Mouse (Mus musculus) cerebellum, adult 2 months (tissue): ENCODE measurements around the gene Slc1a1. TPM values are rescaled to one million over a fixed set of nuclear protein-coding genes. Genes with fewer than 3 reads are reported as not detected.

Experiments used
- DNase-seq, 2 experiments: peaks; one replicate each; pipeline ENCODE4 v3.0.0; 2021
- H3K27ac ChIP-seq: fragments of 200-500 bp; 2 replicates; pipeline ENCODE4 v1.5.1; 2012; ENCODE audit warnings: low read length, control low read depth, inconsistent platforms; ENCODE audit not compliant: insufficient read depth
- H3K27me3 ChIP-seq: fragments of 200-500 bp; 2 replicates; pipeline ENCODE4 v1.6.1; 2012; ENCODE audit warnings: inconsistent platforms, mild to moderate bottlenecking, low read length, moderate library complexity; ENCODE audit not compliant: control insufficient read depth, insufficient read depth
- H3K4me1 ChIP-seq: fragments of 200-500 bp; 2 replicates; pipeline ENCODE4 v1.6.1; 2011; ENCODE audit warnings: low read length; ENCODE audit not compliant: control insufficient read depth, insufficient read depth
- H3K4me3 ChIP-seq: fragments of 200-500 bp; replicated peaks from 2 replicates; pipeline ENCODE3; 2011; ENCODE audit warnings: mild to moderate bottlenecking, low read depth, low read length, control low read depth; ENCODE audit not compliant: insufficient read depth
- CTCF ChIP-seq: fragments of 200-500 bp; IDR thresholded peaks from 2 replicates; pipeline ENCODE4 v1.5.1; 2011; ENCODE audit warnings: low read depth, mild to moderate bottlenecking, control low read depth, low read length, moderate library complexity, borderline replicate concordance; ENCODE audit not compliant: insufficient read depth
- POLR2A ChIP-seq: fragments of 200-500 bp; IDR thresholded peaks from 2 replicates; pipeline ENCODE4 v1.6.1; 2011; ENCODE audit warnings: low read length, control low read depth, borderline replicate concordance; ENCODE audit not compliant: insufficient read depth
- WGBS: fragments of 180-500 bp; shearing (Covaris S2); methylation state at CpG from one replicate; pipeline ENCODE4 v1.1.7; 2018; 5-methylcytosine and 5-hydroxymethylcytosine counted together
- polyA plus RNA-seq: library from polyadenylated mRNA; depleted of rRNA; stranded (reverse); fragments of >200 nt; gene quantifications from 2 replicates; pipeline ENCODE4 v1.2.3, GENCODE M21; 2012

Gene Slc1a1
- polyA plus RNA-seq, 1 experiment, result 34.7 TPM

DNA sequence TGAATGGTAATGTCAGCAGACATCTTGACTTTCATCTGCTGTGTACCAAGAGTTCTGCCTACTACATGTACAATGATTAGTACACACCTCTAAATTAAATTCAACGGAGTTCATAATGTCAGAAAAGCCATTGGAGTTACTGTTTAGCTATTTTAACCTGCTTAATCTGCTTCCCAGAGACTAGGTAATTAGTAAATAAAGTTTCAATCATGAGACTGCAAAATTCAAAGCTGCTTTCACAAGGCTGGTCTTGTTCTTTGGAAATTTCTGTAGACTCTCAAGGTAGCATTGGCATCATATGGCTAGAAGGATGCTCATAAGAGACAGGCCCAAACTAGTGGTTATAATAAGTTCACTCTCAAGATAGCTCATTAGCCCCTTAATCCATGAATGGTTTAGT is 20.0 kb downstream of the Slc1a1 start:
- 92% methylated on average over 1 of the region's 1 CpGs for WGBS
- no peak overlapping the region for H3K4me3 ChIP-seq
- no peaks in the 10 kb centered on the region for H3K4me1 ChIP-seq
- DNase-seq, result no peak
- no peak for TF ChIP-seq CTCF
- no peak for TF ChIP-seq POLR2A
- H3K27ac ChIP-seq, result no peak overlapping the region
- H3K27me3 ChIP-seq, result no peaks in the 10 kb centered on the region

DNA sequence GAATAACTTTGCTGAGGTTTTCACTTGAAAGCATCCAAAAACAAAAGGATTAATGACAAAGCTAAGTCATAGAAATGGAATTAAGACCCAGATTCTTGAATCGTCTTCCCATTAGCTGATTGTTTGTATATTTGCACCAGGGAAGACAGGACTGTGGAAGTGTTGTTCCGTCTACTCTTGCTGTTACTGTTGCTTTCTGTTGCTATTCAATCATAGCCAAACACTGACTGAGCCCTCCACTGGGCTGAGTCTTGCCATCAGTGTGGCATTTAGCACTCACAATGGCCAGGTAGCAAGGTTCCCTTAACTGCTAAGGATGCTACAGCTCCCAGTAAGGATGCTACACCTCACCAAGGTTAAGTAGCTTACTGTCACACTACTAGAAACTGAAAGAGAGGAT is 25.4 kb downstream of the Slc1a1 start:
- Histone ChIP-seq H3K4me1 (no peaks in the 10 kb centered on the region), H3K27me3 (no peaks in the 10 kb centered on the region), H3K4me3 (no peak overlapping the region), H3K27ac (no peak overlapping the region)
- TF ChIP-seq CTCF, result no peak
- TF ChIP-seq POLR2A, result no peak
- no peak for DNase-seq
- 90% methylated on average over 2 of the region's 2 CpGs for WGBS

DNA sequence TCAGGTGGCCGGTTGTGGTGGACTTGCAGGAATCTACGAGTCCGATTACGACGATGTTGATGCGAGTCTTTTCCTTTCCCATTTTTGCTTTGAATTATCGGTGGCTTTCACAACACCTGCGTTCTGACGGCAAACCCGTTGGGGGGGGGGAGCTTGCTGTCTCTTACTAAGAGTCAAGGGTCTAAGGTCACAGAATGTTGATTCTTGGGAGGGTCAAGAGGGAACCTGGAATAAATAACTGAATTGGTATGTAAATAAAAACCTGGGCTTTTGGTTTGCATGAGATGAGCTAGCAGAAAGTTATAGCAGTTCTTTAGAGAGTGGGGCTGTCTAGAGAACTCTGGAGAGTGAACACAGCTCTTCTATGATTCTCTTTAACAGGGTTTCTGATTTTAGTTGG is 28.8 kb downstream of the Slc1a1 start:
- no peak for TF ChIP-seq POLR2A
- TF ChIP-seq CTCF, result no peak
- H3K27ac ChIP-seq, result no peak overlapping the region
- no peaks in the 10 kb centered on the region for H3K27me3 ChIP-seq
- no peaks in the 10 kb centered on the region for H3K4me1 ChIP-seq
- no peak for DNase-seq
- 95% methylated on average over 10 of the region's 10 CpGs for WGBS
- H3K4me3 ChIP-seq, result no peak overlapping the region

DNA sequence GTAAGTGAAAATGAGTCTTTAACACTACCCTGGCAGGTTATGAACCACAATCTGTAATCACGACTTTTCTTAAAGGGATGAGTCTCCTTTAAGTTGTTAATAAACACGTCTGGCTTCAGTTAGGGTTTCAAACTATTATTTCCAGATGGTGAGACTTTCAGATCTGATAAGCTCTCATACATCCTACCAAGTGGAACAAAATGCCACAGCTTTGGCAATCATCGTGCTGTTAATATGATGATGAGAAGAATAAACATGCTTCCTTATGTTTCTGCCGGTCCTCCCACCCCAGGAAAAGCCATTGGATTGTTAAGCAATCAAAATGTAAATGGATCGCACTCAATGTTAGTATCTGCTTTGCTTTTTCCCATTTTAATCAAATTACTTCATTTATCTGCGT is 30.1 kb downstream of the Slc1a1 start:
- 63% methylated on average over 6 of the region's 6 CpGs for WGBS
- Histone ChIP-seq H3K27me3 (no peaks in the 10 kb centered on the region), H3K4me3 (no peak overlapping the region), H3K4me1 (no peaks in the 10 kb centered on the region), H3K27ac (no peak overlapping the region)
- TF ChIP-seq POLR2A, result no peak
- no peak for TF ChIP-seq CTCF
- DNase-seq, result no peak

DNA sequence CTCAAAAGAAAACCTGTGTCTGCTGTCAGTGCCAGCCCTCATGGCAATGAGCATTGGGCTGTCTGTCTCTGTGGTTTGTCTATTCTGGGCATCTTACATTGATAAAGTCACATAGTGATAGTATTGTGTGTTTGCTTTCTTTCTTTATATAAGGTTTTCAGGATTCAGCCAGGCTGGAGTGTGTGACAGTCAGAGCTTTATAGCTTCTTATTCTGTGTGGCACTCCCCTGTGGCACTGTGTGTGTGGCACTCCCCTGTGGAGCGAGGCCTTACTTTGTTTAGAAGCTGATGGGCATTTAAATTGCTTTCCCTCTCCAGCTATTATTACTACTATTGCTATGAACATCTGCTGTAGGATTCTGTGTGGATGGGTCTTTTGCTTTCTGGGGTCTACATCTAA is 30.7 kb downstream of the Slc1a1 start:
- Histone ChIP-seq H3K4me1 (no peaks in the 10 kb centered on the region), H3K27me3 (no peaks in the 10 kb centered on the region), H3K4me3 (no peak overlapping the region), H3K27ac (no peak overlapping the region)
- no peak for DNase-seq
- WGBS, result 84% methylated on average over 1 of the region's 1 CpGs
- TF ChIP-seq CTCF (no peak), POLR2A (no peak)

DNA sequence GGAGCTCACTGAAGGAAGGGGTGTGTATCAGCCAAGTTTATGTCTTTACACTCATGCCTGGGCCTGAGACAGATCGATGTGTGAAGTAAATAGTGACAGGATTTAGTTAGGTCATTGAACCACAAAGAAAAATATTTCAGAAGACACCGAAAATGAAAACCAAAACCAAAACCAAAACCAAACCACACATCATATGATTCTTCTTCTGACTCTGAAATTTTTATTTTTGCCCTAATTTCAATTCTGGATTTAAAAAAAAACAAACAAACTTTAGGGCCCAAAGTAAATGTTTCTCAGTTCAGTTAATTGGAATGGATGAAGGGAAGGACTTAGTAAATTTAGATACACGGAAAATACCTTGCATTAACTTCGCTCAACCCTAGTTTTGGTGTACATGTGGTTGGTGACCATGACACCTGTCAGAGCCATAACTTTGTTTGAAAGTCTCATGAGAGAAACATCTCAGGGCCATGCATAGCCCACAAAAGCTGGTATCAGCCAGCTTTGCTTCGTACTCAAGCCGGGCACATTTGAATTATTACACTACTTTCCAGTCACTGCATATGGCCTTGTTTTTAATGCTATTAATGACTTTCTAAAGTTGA is 34.5 kb downstream of the Slc1a1 start:
- H3K27me3 ChIP-seq, result no peaks in the 10 kb centered on the region
- H3K4me3 ChIP-seq, result no peak overlapping the region
- DNase-seq, result no peak
- H3K27ac ChIP-seq, result no peak overlapping the region
- TF ChIP-seq POLR2A (no peak), CTCF (no peak)
- 88% methylated on average over 6 of the region's 6 CpGs for WGBS
- no peaks in the 10 kb centered on the region for H3K4me1 ChIP-seq

DNA sequence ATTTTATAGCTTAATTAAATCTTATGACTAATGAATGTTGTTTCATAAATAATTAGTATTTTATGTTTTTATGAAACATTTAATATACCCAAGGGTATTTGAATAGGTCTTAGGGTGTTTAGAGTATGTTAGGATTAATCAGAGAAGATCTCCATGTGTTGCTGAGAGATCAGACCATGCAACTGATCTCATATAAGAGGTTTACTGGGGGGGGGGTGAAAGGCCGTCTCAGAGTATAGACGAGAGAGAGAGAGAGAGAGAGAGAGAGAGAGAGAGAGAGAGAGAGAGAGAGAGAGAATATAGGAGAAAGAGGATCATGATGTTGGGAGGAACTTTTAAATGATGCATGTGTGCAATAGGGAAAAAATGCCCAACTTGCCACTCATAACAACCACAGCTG is 35.5 kb downstream of the Slc1a1 start:
- no peak for DNase-seq
- Histone ChIP-seq H3K4me3 (no peak overlapping the region), H3K27me3 (no peaks in the 10 kb centered on the region), H3K4me1 (no peaks in the 10 kb centered on the region), H3K27ac (no peak overlapping the region)
- TF ChIP-seq POLR2A, result no peak
- no peak for TF ChIP-seq CTCF
- WGBS, result 71% methylated on average over 2 of the region's 2 CpGs

DNA sequence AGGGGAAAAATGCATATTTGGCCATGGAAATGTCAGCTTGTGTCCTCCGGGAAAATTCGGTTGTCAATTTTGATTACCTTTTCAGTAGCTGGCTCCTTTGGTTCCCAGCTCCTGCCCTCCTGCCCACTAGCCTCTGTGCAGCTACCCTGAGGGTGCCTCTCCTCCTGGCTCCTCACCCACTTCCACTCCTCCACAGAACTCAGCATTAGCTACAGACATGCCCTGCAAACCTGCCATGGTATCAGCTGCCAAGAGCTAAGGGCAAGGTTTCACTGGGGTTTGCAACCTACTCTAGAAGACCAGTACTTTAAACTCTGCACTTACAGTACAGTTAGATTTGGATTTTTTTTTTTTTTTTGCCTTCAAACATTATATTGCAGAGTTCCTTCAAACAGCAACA is 44.6 kb downstream of the Slc1a1 start:
- peak in 1 of 2 experiments; percentile 9 for DNase-seq
- 22% methylated on average over 2 of the region's 2 CpGs for WGBS
- Histone ChIP-seq H3K4me1 (peaks cover 2% of the 10 kb centered on the region; the same call in 1 of the 2 replicates), H3K4me3 (no peak overlapping the region), H3K27ac (no peak overlapping the region), H3K27me3 (no peaks in the 10 kb centered on the region)
- TF ChIP-seq CTCF (no peak), POLR2A (no peak)

DNA sequence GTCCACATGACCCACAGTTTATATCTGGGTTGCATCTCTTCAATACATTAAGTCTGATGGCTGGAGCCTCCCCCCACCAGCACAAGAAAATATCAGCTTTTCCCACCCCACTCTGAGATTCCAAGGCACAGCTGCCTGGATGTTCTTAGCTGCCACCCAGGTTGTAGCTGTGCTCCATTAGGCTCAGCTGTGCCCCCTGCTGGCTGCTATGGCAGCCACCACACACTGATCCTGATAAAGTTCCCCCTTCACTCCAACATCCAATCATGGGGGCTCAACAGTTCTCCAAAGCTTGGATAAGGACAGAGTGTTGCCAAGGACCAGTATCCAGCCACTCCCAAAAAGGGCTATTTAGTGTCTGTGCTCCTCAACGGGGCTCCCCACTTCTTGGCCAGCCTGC is 48.3 kb downstream of the Slc1a1 start:
- WGBS, result 50% methylated on average over 1 of the region's 1 CpGs
- TF ChIP-seq POLR2A (no peak), CTCF (peak; percentile 42)
- Histone ChIP-seq H3K4me1 (peaks cover 2% of the 10 kb centered on the region; the same call in 1 of the 2 replicates), H3K27me3 (no peaks in the 10 kb centered on the region), H3K4me3 (no peak overlapping the region), H3K27ac (no peak overlapping the region)
- peak in 1 of 2 experiments; percentile 26 for DNase-seq
